Mouse (Mus musculus) brain, embryonic 14.5 days (tissue): Measurements from ENCODE around the gene Depdc5.

ENCODE experiments used
- CTCF ChIP-seq: fragments of 200-500 bp; IDR thresholded peaks from 2 replicates; pipeline ENCODE4 v1.5.1; 2012; ENCODE audit warnings: inconsistent platforms, mild to moderate bottlenecking, moderate library complexity, borderline replicate concordance; ENCODE audit not compliant: insufficient read depth, insufficient read length; ENCODE audit errors: extremely low read depth
- POLR2A ChIP-seq: fragments of 200-500 bp; IDR thresholded peaks from 2 replicates; pipeline ENCODE4 v1.6.1; 2012; ENCODE audit warnings: mild to moderate bottlenecking, inconsistent platforms, borderline replicate concordance; ENCODE audit not compliant: poor library complexity, insufficient read depth, insufficient read length, severe bottlenecking; ENCODE audit errors: extremely low read depth

GRCm38 (mm10) chr5:32941209-32941924 lies 77.9 kb downstream of the Depdc5 start:
- TF ChIP-seq CTCF (no peak), POLR2A (no peak)
